Mouse (Mus musculus): Measurements from ENCODE around the gene Jaml. TPM values are rescaled to one million over a fixed set of nuclear protein-coding genes. Genes with fewer than 3 reads are reported as not detected.

Jaml gene
- polyA plus RNA-seq, 1 experiment, result 3.8 TPM

DNA sequence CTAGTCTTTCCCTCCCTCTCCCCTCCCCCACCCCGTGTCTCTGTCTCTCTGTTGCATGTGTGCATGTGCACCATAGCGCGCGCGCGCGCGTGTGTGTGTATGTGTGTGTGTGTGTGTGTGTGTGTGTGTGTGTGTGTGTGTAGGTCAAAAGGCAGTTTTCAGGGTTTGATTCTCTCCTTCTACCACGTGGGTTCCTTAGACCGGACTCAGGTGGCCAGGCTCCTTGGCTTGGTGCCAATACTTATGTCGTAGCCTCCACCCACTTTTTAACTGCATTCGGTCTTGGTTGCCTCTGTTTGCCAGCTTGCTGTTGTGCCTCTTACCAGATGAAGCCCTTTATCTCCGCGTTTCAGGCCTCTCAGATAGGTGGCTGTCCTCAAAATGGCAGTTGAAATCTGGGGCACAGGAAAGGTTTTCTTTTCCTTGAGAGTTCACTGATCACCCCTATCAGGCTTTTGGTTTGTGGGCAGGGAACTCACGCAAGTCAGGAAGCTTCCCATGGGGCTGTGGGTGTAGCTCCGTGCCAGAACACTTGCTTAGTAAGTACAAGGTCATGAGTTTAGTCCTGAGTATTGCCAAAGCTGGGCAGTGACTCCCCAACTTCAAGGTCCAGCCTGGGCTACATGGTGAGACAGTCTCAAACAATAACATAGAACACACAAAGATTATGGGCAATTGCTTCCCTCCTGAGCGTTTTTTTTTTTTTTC, 37.7 kb upstream of the Jaml start:
- WGBS, result 40% methylated on average over 17 of the region's 17 CpGs
- DNase-seq, result no peak
- no peak overlapping the region for H3K4me3 ChIP-seq (replicated peaks; ENCODE audit: insufficient read depth, low read depth, low read length)
- TF ChIP-seq CTCF (IDR thresholded peaks at IDR 0.05; ENCODE audit: borderline replicate concordance, insufficient read depth, low read depth, low read length) (no peak), POLR2A (IDR thresholded peaks at IDR 0.05; ENCODE audit: borderline replicate concordance, insufficient read depth, low read length) (no peak)
- H3K27me3 ChIP-seq (ENCODE audit: control insufficient read depth, insufficient read depth, low read length), result peaks cover 4% of the 10 kb centered on the region; the same call in 1 of the 2 replicates
- no peak overlapping the region for H3K27ac ChIP-seq (ENCODE audit: insufficient read depth, low read length)
- 0 out of 2 replicates have a peak, but pooled peaks cover 2% of the 10 kb centered on the region for H3K4me1 ChIP-seq (ENCODE audit: control insufficient read depth, insufficient read depth, low read length)

DNA sequence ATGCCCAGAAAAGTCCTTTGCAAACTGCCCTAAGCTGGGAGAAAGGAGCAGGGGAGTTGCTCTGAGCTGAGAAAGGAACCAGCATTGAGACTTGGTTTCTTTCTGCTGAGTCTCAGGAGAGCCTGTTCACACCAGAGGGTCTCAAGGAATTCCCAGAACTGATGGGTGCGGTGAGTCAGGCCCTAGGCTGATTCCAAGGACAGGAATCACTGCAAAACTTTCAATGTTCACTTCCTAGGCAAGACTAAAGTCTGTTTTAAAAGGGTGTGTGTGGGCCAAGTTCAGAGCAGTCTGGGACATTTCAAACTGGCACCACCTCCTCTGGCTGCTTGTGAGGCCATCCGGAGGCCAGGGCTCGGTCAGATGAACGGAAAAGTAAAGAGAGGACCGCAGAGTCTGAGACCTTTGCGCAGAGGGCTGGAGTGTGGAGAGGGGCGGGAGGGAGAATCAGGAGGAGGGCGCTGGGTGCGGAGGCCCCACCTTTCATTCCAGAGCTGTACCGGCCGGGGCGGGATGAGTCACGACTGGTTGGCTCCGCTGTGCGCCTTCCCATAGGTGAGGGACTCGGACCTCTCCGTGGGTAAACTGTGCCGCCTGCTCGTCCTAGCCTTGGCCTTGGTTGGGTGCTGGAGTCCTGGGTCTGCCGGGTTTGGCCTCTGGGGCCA, 36.8 kb upstream of the Jaml start:
- H3K4me3 ChIP-seq (replicated peaks; ENCODE audit: insufficient read depth, low read depth, low read length), result peak overlapping the region; percentile 14
- 0 out of 2 replicates have a peak, but pooled peaks cover 2% of the 10 kb centered on the region for H3K4me1 ChIP-seq (ENCODE audit: control insufficient read depth, insufficient read depth, low read length)
- no peak overlapping the region for H3K27ac ChIP-seq (ENCODE audit: insufficient read depth, low read length)
- H3K27me3 ChIP-seq (ENCODE audit: control insufficient read depth, insufficient read depth, low read length), result peaks cover 4% of the 10 kb centered on the region; the same call in 1 of the 2 replicates
- 10% methylated on average over 20 of the region's 20 CpGs for WGBS
- peak; percentile 23 to 38 for DNase-seq
- TF ChIP-seq CTCF (IDR thresholded peaks at IDR 0.05; ENCODE audit: borderline replicate concordance, insufficient read depth, low read depth, low read length) (no peak), POLR2A (IDR thresholded peaks at IDR 0.05; ENCODE audit: borderline replicate concordance, insufficient read depth, low read length) (no peak)

GRCm38 (mm10) chr9:45042947-45043346, 36.0 kb upstream of the Jaml start:
- Histone ChIP-seq H3K27ac (ENCODE audit: insufficient read depth, low read length) (no peak overlapping the region), H3K4me3 (replicated peaks; ENCODE audit: insufficient read depth, low read depth, low read length) (peak overlapping the region; percentile 32), H3K4me1 (ENCODE audit: control insufficient read depth, insufficient read depth, low read length) (0 out of 2 replicates have a peak, but pooled peaks cover 2% of the 10 kb centered on the region), H3K27me3 (ENCODE audit: control insufficient read depth, insufficient read depth, low read length) (peaks cover 4% of the 10 kb centered on the region; the same call in 1 of the 2 replicates)
- TF ChIP-seq CTCF (IDR thresholded peaks at IDR 0.05; ENCODE audit: borderline replicate concordance, insufficient read depth, low read depth, low read length) (no peak), POLR2A (IDR thresholded peaks at IDR 0.05; ENCODE audit: borderline replicate concordance, insufficient read depth, low read length) (no peak)
- 2% methylated on average over 10 of the region's 10 CpGs for WGBS
- DNase-seq, result peak in 1 of 2 experiments; percentile 38

DNA sequence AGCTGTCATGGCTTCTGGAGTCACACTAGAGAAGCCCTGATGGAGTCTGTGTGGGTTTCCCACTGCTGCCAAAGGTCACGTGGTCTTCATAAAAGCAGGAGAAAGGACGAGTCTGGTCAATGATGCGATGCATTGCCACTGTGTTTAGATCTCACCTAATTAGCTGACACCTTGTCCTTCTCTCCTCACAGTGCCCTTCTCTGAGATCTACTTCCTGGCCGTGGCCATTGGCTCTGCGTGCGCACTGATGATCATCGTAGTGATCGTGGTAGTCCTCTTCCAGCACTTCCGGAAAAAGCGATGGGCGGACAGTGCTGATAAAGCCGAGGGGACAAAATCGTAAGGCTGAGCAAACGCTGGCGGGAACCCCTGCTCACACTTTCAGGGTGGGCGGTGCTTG, 32.0 kb upstream of the Jaml start:
- 89% methylated on average over 16 of the region's 16 CpGs for WGBS
- Histone ChIP-seq H3K4me3 (replicated peaks; ENCODE audit: insufficient read depth, low read depth, low read length) (no peak overlapping the region), H3K27ac (ENCODE audit: insufficient read depth, low read length) (no peak overlapping the region), H3K4me1 (ENCODE audit: control insufficient read depth, insufficient read depth, low read length) (0 out of 2 replicates have a peak, but pooled peaks cover 2% of the 10 kb centered on the region), H3K27me3 (ENCODE audit: control insufficient read depth, insufficient read depth, low read length) (no peaks in the 10 kb centered on the region; the same call in 1 of the 2 replicates)
- no peak for DNase-seq
- no peak for TF ChIP-seq POLR2A (IDR thresholded peaks at IDR 0.05; ENCODE audit: borderline replicate concordance, insufficient read depth, low read length)

- Histone ChIP-seq H3K4me3 (replicated peaks; ENCODE audit: insufficient read depth, low read depth, low read length) (no peak overlapping the region), H3K4me1 (ENCODE audit: control insufficient read depth, insufficient read depth, low read length) (no peaks in the 10 kb centered on the region), H3K27me3 (ENCODE audit: control insufficient read depth, insufficient read depth, low read length) (no peaks in the 10 kb centered on the region), H3K27ac (ENCODE audit: insufficient read depth, low read length) (no peak overlapping the region)
- peak; percentile 24 to 51 for DNase-seq
- WGBS, result 14% methylated on average over 4 of the region's 4 CpGs
- TF ChIP-seq POLR2A (IDR thresholded peaks at IDR 0.05; ENCODE audit: borderline replicate concordance, insufficient read depth, low read length) (no peak), CTCF (IDR thresholded peaks at IDR 0.05; ENCODE audit: borderline replicate concordance, insufficient read depth, low read depth, low read length) (peak; percentile 48; the same call in 1 of the 2 replicates)
Measured at GRCm38 (mm10) chr9:45048511-45048910, 30.5 kb upstream of the Jaml start.

GRCm38 (mm10) chr9:45049731-45050130, 29.3 kb upstream of the Jaml start:
- WGBS, result 82% methylated on average over 1 of the region's 1 CpGs
- no peak for TF ChIP-seq CTCF (IDR thresholded peaks at IDR 0.05; ENCODE audit: borderline replicate concordance, insufficient read depth, low read depth, low read length)
- TF ChIP-seq POLR2A (IDR thresholded peaks at IDR 0.05; ENCODE audit: borderline replicate concordance, insufficient read depth, low read length), result no peak
- no peak for DNase-seq
- Histone ChIP-seq H3K27me3 (ENCODE audit: control insufficient read depth, insufficient read depth, low read length) (no peaks in the 10 kb centered on the region), H3K27ac (ENCODE audit: insufficient read depth, low read length) (no peak overlapping the region), H3K4me1 (ENCODE audit: control insufficient read depth, insufficient read depth, low read length) (no peaks in the 10 kb centered on the region), H3K4me3 (replicated peaks; ENCODE audit: insufficient read depth, low read depth, low read length) (no peak overlapping the region)

- H3K4me1 ChIP-seq (ENCODE audit: control insufficient read depth, insufficient read depth, low read length), result no peaks in the 10 kb centered on the region
- WGBS, result 82% methylated on average over 2 of the region's 2 CpGs
- no peak for DNase-seq
- H3K4me3 ChIP-seq (replicated peaks; ENCODE audit: insufficient read depth, low read depth, low read length), result no peak overlapping the region
- no peak overlapping the region for H3K27ac ChIP-seq (ENCODE audit: insufficient read depth, low read length)
- TF ChIP-seq POLR2A (IDR thresholded peaks at IDR 0.05; ENCODE audit: borderline replicate concordance, insufficient read depth, low read length), result no peak
- TF ChIP-seq CTCF (IDR thresholded peaks at IDR 0.05; ENCODE audit: borderline replicate concordance, insufficient read depth, low read depth, low read length), result no peak
- H3K27me3 ChIP-seq (ENCODE audit: control insufficient read depth, insufficient read depth, low read length), result no peaks in the 10 kb centered on the region
Measured at GRCm38 (mm10) chr9:45050301-45050700, 28.7 kb upstream of the Jaml start.

All from cerebellum, adult 2 months (tissue).